Mouse (Mus musculus): Measurements from ENCODE around the gene Pp2d1.

GRCm38 (mm10) chr17:53543591-53544324 is 4.5 kb upstream of the Pp2d1 start:
- TF ChIP-seq CTCF (IDR thresholded peaks at IDR 0.05; ENCODE audit: insufficient read depth, low read depth, low read length): no peak
- no peak for TF ChIP-seq POLR2A (IDR thresholded peaks at IDR 0.05; ENCODE audit: insufficient read depth, low read depth, low read length)

Data from olfactory bulb, adult 2 months (tissue).